Mouse (Mus musculus) intestine, embryonic 15.5 days (tissue): Measurements from ENCODE around the gene Leng1. TPM values are rescaled to one million over a fixed set of nuclear protein-coding genes. Genes with fewer than 3 reads are reported as not detected.

Source experiments
- ATAC-seq: fragments of 200-750 bp; cut with Nextera tagmentation; 2 replicates; pipeline ENCODE4 v1.8.0; 2017; ENCODE audit warnings: moderate TSS enrichment, moderate library complexity
- H3K27ac ChIP-seq: fragments of 300-500 bp; sonication (generic); 2 replicates; pipeline ENCODE4 v1.5.1; 2015; ENCODE audit warnings: mild to moderate bottlenecking, inconsistent platforms
- H3K27me3 ChIP-seq: fragments of 300-500 bp; sonication (generic); replicated peaks from 2 replicates; pipeline ENCODE4 v1.6.1; 2015; ENCODE audit warnings: inconsistent platforms
- H3K36me3 ChIP-seq: fragments of 300-500 bp; sonication (generic); 2 replicates; pipeline ENCODE4 v1.6.1; 2015; ENCODE audit warnings: inconsistent platforms
- H3K4me1 ChIP-seq: fragments of 300-500 bp; sonication (generic); replicated peaks from 2 replicates; pipeline ENCODE4 v1.6.1; 2015; ENCODE audit warnings: inconsistent platforms
- H3K4me2 ChIP-seq: fragments of 300-500 bp; sonication (generic); replicated peaks from 2 replicates; pipeline ENCODE4 v1.6.1; 2015; ENCODE audit warnings: mild to moderate bottlenecking, inconsistent platforms
- H3K4me3 ChIP-seq: fragments of 300-500 bp; sonication (generic); replicated peaks from 2 replicates; pipeline ENCODE4 v1.5.1; 2015; ENCODE audit warnings: inconsistent platforms
- H3K9ac ChIP-seq: fragments of 300-500 bp; sonication (generic); 2 replicates; pipeline ENCODE4 v1.6.1; 2015; ENCODE audit warnings: inconsistent platforms
- H3K9me3 ChIP-seq: fragments of 300-500 bp; sonication (generic); 2 replicates; pipeline ENCODE4 v1.6.1; 2016; ENCODE audit warnings: inconsistent platforms
- WGBS: fragments of 180-500 bp; shearing (Covaris S2); methylation state at CpG from one replicate; pipeline ENCODE4 v1.1.7; 2015; 5-methylcytosine and 5-hydroxymethylcytosine counted together
- polyA plus RNA-seq: library from polyadenylated mRNA; unstranded; fragments of >200 nt; fragmentation: Nextera tagmentation; extraction: Ambion mirVana; gene quantifications from 2 replicates; pipeline ENCODE4 v1.2.1, GENCODE M21; 2015

Gene Leng1
- polyA plus RNA-seq, 1 experiment from 2014 or later, result 19.5 TPM

- peak; percentile 98 for ATAC-seq
Observed at GRCm38 (mm10) chr7:3644672-3645487, 20.8 kb downstream of the Leng1 start, which contains the start of gene Cnot3. TSS of gene Cnot3 (plus strand) at chr7:3645268.

GRCm38 (mm10) chr7:3644348-3644671 lies 21.3 kb downstream of the Leng1 start:
- peaks cover 12% of the 10 kb centered on the region for H3K36me3 ChIP-seq
- no peaks in the 10 kb centered on the region for H3K27me3 ChIP-seq
- ATAC-seq, result no peak
- WGBS, result 0% methylated on average over 11 of the region's 11 CpGs
- no peaks in the 10 kb centered on the region for H3K9me3 ChIP-seq
- peaks cover 27% of the 10 kb centered on the region for H3K4me1 ChIP-seq
- H3K27ac ChIP-seq, result peak overlapping the region; percentile 77
- H3K9ac ChIP-seq, result no peak overlapping the region
- H3K4me2 ChIP-seq, result peak overlapping the region; percentile 70
- peak overlapping the region; percentile 97 for H3K4me3 ChIP-seq

More at GRCm38 (mm10) chr7:3644672-3645487, 20.8 kb downstream of the Leng1 start, which contains the start of gene Cnot3:
- under 1% methylated on average over 57 of the region's 58 CpGs for WGBS
- Histone ChIP-seq H3K27ac (peak within 1 kb of the TSS; percentile 99), H3K9me3 (no peaks in the 10 kb centered on the region), H3K4me3 (peak within 1 kb of the TSS; percentile 97), H3K36me3 (peaks cover 6% of the 10 kb centered on the region), H3K4me1 (peaks cover 27% of the 10 kb centered on the region), H3K27me3 (no peaks in the 10 kb centered on the region), H3K4me2 (peak within 1 kb of the TSS; percentile 81), H3K9ac (peak within 1 kb of the TSS; percentile 99)

DNA sequence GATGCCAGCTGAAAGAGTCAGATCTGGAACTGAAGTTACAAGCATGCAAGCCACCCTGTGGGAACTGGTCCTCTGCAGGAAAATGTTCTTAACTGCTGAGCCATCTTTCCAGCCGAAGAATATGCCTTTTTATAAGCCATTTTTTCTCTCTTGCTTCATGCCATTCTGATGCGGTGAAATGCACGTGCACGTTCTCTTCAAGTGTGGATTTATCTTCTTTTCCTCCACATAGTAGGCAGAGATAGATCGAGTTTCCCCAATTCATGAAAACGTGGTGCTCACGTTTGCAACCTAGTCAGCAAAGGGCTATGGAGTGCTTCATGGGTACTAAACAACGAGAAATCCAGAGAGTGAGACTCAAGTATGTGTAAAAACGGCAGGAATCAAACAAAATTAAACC lies 21.8 kb downstream of the Leng1 start:
- Histone ChIP-seq H3K4me2 (peak overlapping the region; percentile 70), H3K4me3 (peak overlapping the region; percentile 97), H3K27ac (peak overlapping the region; percentile 77), H3K27me3 (no peaks in the 10 kb centered on the region), H3K9ac (no peak overlapping the region), H3K4me1 (peaks cover 27% of the 10 kb centered on the region), H3K36me3 (peaks cover 15% of the 10 kb centered on the region), H3K9me3 (no peaks in the 10 kb centered on the region)
- WGBS, result 19% methylated on average over 9 of the region's 9 CpGs
- no peak for ATAC-seq

GRCm38 (mm10) chr7:3643412-3643811 lies 22.2 kb downstream of the Leng1 start:
- Histone ChIP-seq H3K4me3 (no peak overlapping the region), H3K27ac (no peak overlapping the region), H3K4me2 (no peak overlapping the region), H3K9me3 (no peaks in the 10 kb centered on the region), H3K36me3 (peaks cover 16% of the 10 kb centered on the region), H3K4me1 (peaks cover 25% of the 10 kb centered on the region), H3K27me3 (no peaks in the 10 kb centered on the region), H3K9ac (no peak overlapping the region)
- ATAC-seq, result no peak
- WGBS, result 68% methylated on average over 5 of the region's 5 CpGs

GRCm38 (mm10) chr7:3630478-3630815 lies 35.2 kb downstream of the Leng1 start:
- H3K4me1 ChIP-seq, result peaks cover 14% of the 10 kb centered on the region
- 0 out of 2 replicates have a peak, but pooled peaks have one; percentile 9 for ATAC-seq
- H3K4me2 ChIP-seq, result peak overlapping the region; percentile 82
- H3K27ac ChIP-seq, result no peak overlapping the region
- WGBS, result 62% methylated on average over 3 of the region's 3 CpGs
- peak overlapping the region; percentile 58 for H3K4me3 ChIP-seq
- H3K27me3 ChIP-seq, result no peaks in the 10 kb centered on the region
- H3K36me3 ChIP-seq, result peaks cover 5% of the 10 kb centered on the region; the same call in 1 of the 2 replicates
- H3K9me3 ChIP-seq, result no peaks in the 10 kb centered on the region
- peak overlapping the region; percentile 63 for H3K9ac ChIP-seq

- under 1% methylated on average over 47 of the region's 47 CpGs for WGBS
- H3K4me3 ChIP-seq, result peak within 1 kb of the TSS; percentile 58
- H3K9me3 ChIP-seq, result no peaks in the 10 kb centered on the region
- peak within 1 kb of the TSS; percentile 76 for H3K27ac ChIP-seq
- H3K9ac ChIP-seq, result peak within 1 kb of the TSS; percentile 64
- ATAC-seq, result peak; percentile 95
- H3K36me3 ChIP-seq, result peaks cover 5% of the 10 kb centered on the region; the same call in 1 of the 2 replicates
- H3K4me1 ChIP-seq, result peaks cover 14% of the 10 kb centered on the region
- no peaks in the 10 kb centered on the region for H3K27me3 ChIP-seq
- peak within 1 kb of the TSS; percentile 94 for H3K4me2 ChIP-seq
Observed at GRCm38 (mm10) chr7:3629543-3630477, 35.8 kb downstream of the Leng1 start, which contains the start of the genes Tfpt and Prpf31. TSS of gene Tfpt (minus strand) at chr7:3629929. TSS of gene Prpf31 (plus strand) at chr7:3629985.

DNA sequence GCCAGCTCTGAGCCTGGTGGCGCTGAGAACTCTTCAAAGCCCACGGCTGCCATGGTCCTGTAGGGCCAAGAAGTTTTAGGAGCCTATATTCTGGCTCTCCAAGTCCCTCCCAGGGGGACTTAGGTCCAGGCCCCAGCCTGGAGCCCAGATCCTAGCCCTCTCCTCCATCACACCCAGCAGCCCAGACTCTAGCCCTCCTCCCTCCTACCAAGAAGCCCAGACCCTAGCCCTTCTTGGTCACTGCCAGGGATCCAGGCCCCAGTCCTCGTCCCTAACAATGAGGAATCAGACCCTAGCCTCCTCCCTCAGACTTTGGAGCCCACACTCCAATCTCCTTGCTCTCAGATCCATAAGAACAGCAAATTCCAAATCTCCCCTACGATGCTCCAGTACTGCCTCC lies 36.6 kb downstream of the Leng1 start:
- 0 out of 2 replicates have a peak, but pooled peaks cover 8% of the 10 kb centered on the region for H3K36me3 ChIP-seq
- peak overlapping the region; percentile 94 for H3K4me2 ChIP-seq
- H3K9me3 ChIP-seq, result no peaks in the 10 kb centered on the region
- 30% methylated on average over 4 of the region's 4 CpGs for WGBS
- peak overlapping the region; percentile 64 for H3K9ac ChIP-seq
- no peak overlapping the region for H3K27ac ChIP-seq
- peak overlapping the region; percentile 58 for H3K4me3 ChIP-seq
- peaks cover 14% of the 10 kb centered on the region for H3K4me1 ChIP-seq
- no peaks in the 10 kb centered on the region for H3K27me3 ChIP-seq
- peak; percentile 42 for ATAC-seq

GRCm38 (mm10) chr7:3617242-3617995 lies 48.2 kb downstream of the Leng1 start, which contains the start of gene Ndufa3:
TSS of gene Ndufa3 (plus strand) at chr7:3617373.
- Histone ChIP-seq H3K27ac (peak within 1 kb of the TSS; percentile 75), H3K4me3 (peak within 1 kb of the TSS; percentile 80), H3K36me3 (peaks cover 10% of the 10 kb centered on the region), H3K27me3 (no peaks in the 10 kb centered on the region), H3K4me2 (peak within 1 kb of the TSS; percentile 68), H3K9me3 (no peaks in the 10 kb centered on the region), H3K4me1 (0 out of 2 replicates have a peak, but pooled peaks cover 5% of the 10 kb centered on the region), H3K9ac (peak within 1 kb of the TSS; percentile 82)
- under 1% methylated on average over 32 of the region's 32 CpGs for WGBS
- ATAC-seq, result peak; percentile 97

DNA sequence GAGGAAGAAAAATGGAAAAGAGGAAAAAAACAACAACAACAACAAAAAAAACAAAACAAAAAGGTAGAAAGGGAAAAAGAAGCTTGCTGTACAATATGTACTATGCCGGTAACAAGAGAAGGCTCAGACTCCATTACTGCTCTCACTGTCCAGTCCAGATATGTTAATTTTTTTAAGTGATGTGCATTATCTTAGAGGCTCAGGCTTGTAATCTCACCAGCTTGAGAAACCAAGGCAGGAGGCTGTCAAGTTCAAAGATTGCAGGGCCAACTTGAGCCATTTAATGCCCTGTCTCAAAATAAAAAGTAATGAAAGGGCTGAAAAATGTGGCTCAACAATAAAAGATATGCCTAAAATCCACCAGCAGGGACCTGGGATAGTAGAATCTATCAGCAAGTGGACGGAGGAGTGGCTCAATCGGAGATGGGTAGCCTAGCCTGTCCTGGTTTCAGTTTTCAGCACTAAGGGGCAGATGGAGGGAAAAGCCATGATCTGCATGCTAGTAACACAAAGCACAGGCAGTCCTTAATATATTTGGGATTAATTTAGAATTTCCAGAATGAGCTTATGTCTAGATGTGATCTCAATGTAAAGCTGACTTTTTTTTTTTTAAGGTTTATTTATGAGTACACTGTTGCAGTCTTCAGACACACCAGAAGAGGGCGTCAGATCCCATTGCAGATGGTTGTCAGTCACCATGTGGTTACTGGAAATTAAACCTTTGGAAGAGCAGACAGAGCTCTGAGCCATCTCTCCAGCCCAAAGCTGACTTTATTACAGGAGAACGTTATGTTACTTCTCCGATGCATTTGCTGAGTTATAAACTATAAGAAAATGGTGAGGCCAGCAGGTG lies 49.0 kb downstream of the Leng1 start:
- peak overlapping the region; percentile 80 for H3K4me3 ChIP-seq
- H3K4me1 ChIP-seq, result 0 out of 2 replicates have a peak, but pooled peaks cover 5% of the 10 kb centered on the region
- WGBS, result 43% methylated on average over 6 of the region's 6 CpGs
- no peak overlapping the region for H3K9ac ChIP-seq
- H3K4me2 ChIP-seq, result peak overlapping the region; percentile 68
- H3K27ac ChIP-seq, result no peak overlapping the region
- peak; percentile 51 for ATAC-seq
- no peaks in the 10 kb centered on the region for H3K9me3 ChIP-seq
- peaks cover 5% of the 10 kb centered on the region for H3K36me3 ChIP-seq
- H3K27me3 ChIP-seq, result no peaks in the 10 kb centered on the region

GRCm38 (mm10) chr7:3616057-3616388 lies 49.6 kb downstream of the Leng1 start, which contains the start of gene Oscar:
TSS of gene Oscar (minus strand) at chr7:3616157.
- H3K27me3 ChIP-seq, result no peaks in the 10 kb centered on the region
- no peak within 1 kb of the TSS for H3K27ac ChIP-seq
- 0 out of 2 replicates have a peak, but pooled peaks cover 5% of the 10 kb centered on the region for H3K4me1 ChIP-seq
- ATAC-seq, result no peak
- peaks cover 5% of the 10 kb centered on the region for H3K36me3 ChIP-seq
- H3K9ac ChIP-seq, result no peak within 1 kb of the TSS
- H3K9me3 ChIP-seq, result no peaks in the 10 kb centered on the region
- peak within 1 kb of the TSS; percentile 80 for H3K4me3 ChIP-seq
- 77% methylated on average over 4 of the region's 4 CpGs for WGBS
- peak within 1 kb of the TSS; percentile 68 for H3K4me2 ChIP-seq

DNA sequence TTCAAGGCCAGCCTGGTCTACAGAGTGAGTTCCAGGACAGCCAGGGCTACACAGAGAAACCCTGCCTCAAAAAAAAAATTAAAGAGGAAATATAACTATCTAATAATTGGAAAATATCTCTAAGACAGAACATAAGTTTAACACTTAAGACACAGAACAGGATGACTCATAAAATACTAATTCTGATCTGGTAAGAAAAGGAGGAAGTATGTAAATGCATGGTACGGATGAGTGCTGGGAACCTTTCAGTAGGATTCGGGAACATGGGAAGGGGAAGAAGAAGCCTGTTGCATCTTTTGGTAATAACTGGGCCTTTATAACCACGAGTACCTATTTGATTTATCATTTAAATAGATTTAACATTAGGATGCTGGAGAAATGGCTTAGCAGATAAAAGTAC lies 51.6 kb downstream of the Leng1 start:
- H3K4me3 ChIP-seq, result no peak overlapping the region
- no peak overlapping the region for H3K27ac ChIP-seq
- no peak overlapping the region for H3K4me2 ChIP-seq
- ATAC-seq, result no peak
- H3K9ac ChIP-seq, result no peak overlapping the region
- H3K36me3 ChIP-seq, result no peaks in the 10 kb centered on the region
- 0 out of 2 replicates have a peak, but pooled peaks cover 5% of the 10 kb centered on the region for H3K4me1 ChIP-seq
- WGBS, result 83% methylated on average over 3 of the region's 3 CpGs
- H3K9me3 ChIP-seq, result no peaks in the 10 kb centered on the region
- H3K27me3 ChIP-seq, result no peaks in the 10 kb centered on the region
